8 mouse cellular contexts compared by ENCODE assay signal in the genomic region with DNA sequence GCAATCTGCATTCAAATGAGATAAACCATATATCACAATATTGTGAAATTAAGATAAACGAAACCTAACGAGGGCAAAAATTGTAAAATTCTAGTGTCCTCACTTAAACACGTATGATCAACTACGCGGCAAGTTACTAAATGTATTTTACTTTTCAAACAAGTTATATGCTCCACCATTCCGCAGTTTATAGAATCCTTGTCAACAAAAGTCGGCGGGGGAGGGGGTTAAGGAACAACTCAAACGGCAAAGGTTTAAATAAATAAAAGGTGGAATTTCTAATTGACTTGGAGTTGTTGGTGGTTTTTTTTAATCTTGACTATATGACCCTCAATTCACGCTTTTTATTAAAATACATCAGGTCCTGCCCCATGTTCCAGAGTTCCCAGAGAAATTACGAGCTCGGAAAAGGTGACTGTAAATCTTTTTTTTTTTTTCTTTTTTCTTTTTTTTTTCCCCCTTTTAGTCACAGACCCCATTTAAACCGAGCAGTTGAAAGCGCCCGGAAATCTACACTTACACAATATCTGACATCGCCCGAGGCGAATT. TPM values are rescaled to one million over a fixed set of nuclear protein-coding genes. Genes with fewer than 3 reads are reported as not detected.
DNase-seq lines count a peak whose midpoint lies in the region; ATAC-seq lines count a peak whose summit lies in the region.

No protein-coding gene starts in this region.

- H3K36me3 ChIP-seq in kidney, embryonic 16.5 days (ENCODE audit: insufficient read depth, low read length): no peaks in the 10 kb centered on the region
- H3K36me3 ChIP-seq in forebrain, embryonic 15.5 days: no peaks in the 10 kb centered on the region
- H3K36me3 ChIP-seq in macrophage (ENCODE audit: inconsistent target): no peaks in the 10 kb centered on the region

- no peaks in the 10 kb centered on the region for H3K27me3 ChIP-seq in kidney, embryonic 16.5 days (ENCODE audit: insufficient read depth, low read length)
- 0 out of 2 replicates have a peak, but pooled peaks cover 4% of the 10 kb centered on the region for H3K27me3 ChIP-seq in forebrain, embryonic 15.5 days

- DNase-seq in kidney, postnatal 25 days: no peak
- peak; percentile 76 for DNase-seq in NIH3T3 (ENCODE audit: low read depth)
- no peak for DNase-seq in left cerebral cortex, postnatal 36 days (ENCODE audit: low spot score in 2 of 2)
- no peak for DNase-seq in frontal cortex, postnatal 25 days (ENCODE audit: low spot score in 2 of 2)
- no peak for DNase-seq in frontal cortex, adult 2 months (ENCODE audit: extremely low spot score in 1 of 2, low spot score in 1 of 2)

- WGBS in kidney, embryonic 16.5 days: 3% methylated on average over 18 of the region's 18 CpGs
- WGBS in forebrain, embryonic 15.5 days: 9% methylated on average over 18 of the region's 18 CpGs
- WGBS in macrophage (ENCODE audit: missing documents): 2% methylated on average over 18 of the region's 18 CpGs

- intact Hi-C loops in left cerebral cortex, postnatal 36 days (cut with DNase I): loop anchor here (2.0 to 5.0 kb wide), 2 partner anchors 111 to 359 kb away; partner anchors contain the start of genes Susd1 and Ugcg

- H3K79me2 ChIP-seq in macrophage (ENCODE audit: inconsistent target): peaks cover 54% of the 10 kb centered on the region

- no peak for ATAC-seq in kidney, embryonic 16.5 days (ENCODE audit: low FRiP score, low TSS enrichment)
- no peak for ATAC-seq in forebrain, embryonic 15.5 days (replicated peaks)

- H3K9ac ChIP-seq in kidney, embryonic 16.5 days (replicated peaks; ENCODE audit: low read length): peak overlapping the region; percentile 98
- H3K9ac ChIP-seq in forebrain, embryonic 15.5 days (replicated peaks): peak overlapping the region; percentile 84

- peak overlapping the region; percentile 98 for H3K4me3 ChIP-seq in kidney, embryonic 16.5 days (ENCODE audit: low read length)
- peak overlapping the region; percentile 90 for H3K4me3 ChIP-seq in forebrain, embryonic 15.5 days
- H3K4me3 ChIP-seq in macrophage (ENCODE audit: inconsistent target): peak overlapping the region; percentile 81

- H3K4me1 ChIP-seq in kidney, embryonic 16.5 days (ENCODE audit: insufficient read depth, low read length): peaks cover 25% of the 10 kb centered on the region
- peaks cover 9% of the 10 kb centered on the region for H3K4me1 ChIP-seq in forebrain, embryonic 15.5 days

- peak overlapping the region; percentile 68 for H3K4me2 ChIP-seq in kidney, embryonic 16.5 days (replicated peaks; ENCODE audit: low read depth, low read length)
- H3K4me2 ChIP-seq in forebrain, embryonic 15.5 days (replicated peaks): peak overlapping the region; percentile 97

- peak overlapping the region; percentile 93 for H3K27ac ChIP-seq in kidney, embryonic 16.5 days (ENCODE audit: low read length)
- H3K27ac ChIP-seq in forebrain, embryonic 15.5 days (replicated peaks): no peak overlapping the region
- H3K27ac ChIP-seq in macrophage: peak overlapping the region; percentile 77

- no peaks in the 10 kb centered on the region for H3K9me3 ChIP-seq in kidney, embryonic 16.5 days (ENCODE audit: low read length)
- H3K9me3 ChIP-seq in forebrain, embryonic 15.5 days: no peaks in the 10 kb centered on the region

RNA-seq across cellular contexts. Expression of gene Ptbp3, which starts 1.1 kb away (rescaled TPM):
- 68.0 and 74.3 TPM in 2 replicates for polyA plus RNA-seq in kidney, embryonic 16.5 days (2015; fragmentation: Nextera tagmentation; extraction: Ambion mirVana)
- polyA plus RNA-seq in forebrain, embryonic 15.5 days (2015; fragmentation: Nextera tagmentation; extraction: Ambion mirVana): 19.3 and 19.5 TPM in 2 replicates
- 100 to 1,000 TPM; 141 to 413 (median 246) TPM for total RNA-seq in macrophage (2018; cell fraction: chromatin; rRNA removed)
- total RNA-seq in macrophage (2018; cell fraction: cytosol; rRNA removed): 100 to 1,000 TPM; 170 to 231 (median 203) TPM
- 100 to 1,000 TPM; 155 to 273 (median 205) TPM for total RNA-seq in macrophage (2018; cell fraction: nucleus; rRNA removed)
- 98.5 to 135 TPM (median 111 TPM) in 3 replicates for polyA plus RNA-seq in macrophage (2018)
- total RNA-seq in left cerebral cortex, postnatal 36 days (2021): 10 to 100 TPM; 25.8 to 30.1 TPM
- 11.4 TPM in 2 replicates for polyA plus RNA-seq in frontal cortex, adult 2 months (2012; rRNA removed)

RNA-seq across cellular contexts. Expression of gene Hsdl2, which starts 33.3 kb away (rescaled TPM):
- polyA plus RNA-seq in kidney, embryonic 16.5 days (2015; fragmentation: Nextera tagmentation; extraction: Ambion mirVana): 25.5 and 29.3 TPM in 2 replicates
- polyA plus RNA-seq in forebrain, embryonic 15.5 days (2015; fragmentation: Nextera tagmentation; extraction: Ambion mirVana): 20.7 and 22.2 TPM in 2 replicates
- 1 to 10 TPM in 22 of 26 experiments, under 1 TPM in 4; 0.51 to 6.9 (median 3.1) TPM for total RNA-seq in macrophage (2018; cell fraction: chromatin; rRNA removed)
- total RNA-seq in macrophage (2018; cell fraction: cytosol; rRNA removed): 10 to 100 TPM in 25 of 26 experiments, 1 to 10 TPM in 1; 9.6 to 15.3 (median 12.9) TPM
- total RNA-seq in macrophage (2018; cell fraction: nucleus; rRNA removed): 1 to 10 TPM; 2.0 to 9.2 (median 5.4) TPM
- 10.6 to 19.8 TPM (median 15.6 TPM) in 3 replicates for polyA plus RNA-seq in macrophage (2018)
- total RNA-seq in left cerebral cortex, postnatal 36 days (2021): 10 to 100 TPM; 24.4 to 26.2 TPM
- polyA plus RNA-seq in frontal cortex, adult 2 months (2012; rRNA removed): 38.1 and 41.5 TPM in 2 replicates
